Mouse (Mus musculus) induced T-regulatory cell, adult 2 months (primary cell): Measurements from ENCODE around the gene Taz.

Source experiments
- DNase-seq: peaks from one replicate; pipeline ENCODE4 v3.0.0-alpha.2; 2012; ENCODE audit warnings: low read depth

Taz gene

DNA sequence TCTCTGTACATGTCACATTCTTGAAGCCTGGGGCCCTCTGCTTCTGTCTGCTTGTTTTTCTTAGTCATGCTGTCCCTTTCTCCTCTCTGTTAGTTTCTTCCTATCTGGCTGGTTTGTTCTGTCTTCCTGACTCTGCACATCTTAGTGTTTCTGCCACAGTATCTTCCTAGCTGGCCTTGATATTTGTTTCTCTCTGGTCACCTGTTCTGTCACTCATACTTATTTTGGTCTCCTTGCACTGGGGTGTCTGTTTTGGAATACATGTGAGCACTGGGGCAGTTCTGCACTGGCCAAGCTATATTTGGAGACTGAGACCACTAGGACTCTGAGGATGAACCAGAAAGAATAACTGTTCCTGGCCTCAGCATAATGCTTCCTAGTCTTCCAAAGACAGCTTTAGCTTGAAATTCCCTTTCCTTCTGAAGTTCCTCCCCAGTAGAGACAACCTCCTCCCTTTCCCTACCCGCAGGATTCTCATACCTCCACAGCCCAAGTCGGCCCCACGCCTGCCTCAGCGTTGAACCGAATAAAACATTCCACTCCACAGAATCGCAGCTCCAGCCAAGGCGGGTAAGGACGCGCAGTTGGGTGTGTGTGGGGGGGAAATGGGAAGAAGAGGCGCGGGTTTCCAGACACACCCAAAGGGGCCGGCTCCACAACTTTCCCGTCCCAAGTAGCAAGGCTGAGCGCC is 526 bp upstream of the Taz start:
- DNase-seq = no peak

DNA sequence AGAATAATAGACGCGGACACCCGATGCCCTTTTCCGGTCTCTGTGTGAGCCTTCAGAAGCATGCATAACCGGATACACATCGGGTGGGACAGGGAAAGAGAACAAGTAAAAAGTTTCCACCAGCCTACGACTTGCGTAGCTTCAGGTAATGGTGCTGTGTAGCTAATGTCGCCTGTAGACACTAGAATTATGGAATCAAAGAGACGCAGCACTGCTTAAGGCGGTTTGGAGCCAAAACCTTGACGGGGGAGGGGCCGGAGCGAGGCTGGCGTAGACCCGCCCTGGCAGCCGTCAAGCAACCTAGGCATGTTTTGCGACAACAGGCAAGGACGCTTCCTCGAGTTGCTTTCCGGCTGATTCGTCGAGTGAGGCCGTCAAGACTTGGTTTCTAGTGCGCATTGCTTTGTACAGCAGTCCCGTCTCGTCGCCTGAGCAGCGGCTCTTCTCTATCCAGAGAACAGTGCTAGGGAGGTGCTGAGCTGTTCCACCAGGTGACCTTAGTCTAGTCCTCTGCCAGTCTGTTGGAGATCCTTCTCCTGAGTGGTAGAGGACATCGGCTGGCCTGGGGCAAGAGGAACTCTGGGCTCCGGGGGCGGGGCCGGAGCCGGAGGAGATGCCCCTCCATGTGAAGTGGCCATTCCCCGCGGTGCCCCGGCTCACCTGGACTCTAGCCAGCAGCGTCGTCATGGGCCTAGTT is 831 bp downstream of the Taz start:
- DNase-seq = peak; percentile 90

DNA sequence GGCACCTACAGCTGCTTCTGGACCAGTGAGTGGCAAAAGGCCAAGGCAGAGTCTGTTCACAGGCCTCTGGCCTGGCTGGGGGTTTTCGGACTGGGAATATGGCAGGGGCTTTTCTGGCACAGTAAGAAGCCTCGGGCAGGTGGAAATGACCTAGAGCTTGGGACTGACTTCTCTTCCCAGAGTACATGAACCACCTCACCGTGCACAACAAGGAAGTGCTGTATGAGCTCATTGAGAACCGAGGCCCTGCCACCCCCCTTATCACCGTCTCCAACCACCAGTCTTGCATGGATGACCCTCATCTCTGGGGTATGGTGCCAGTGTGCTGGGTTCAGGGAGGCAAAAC is 1.4 kb downstream of the Taz start:
- DNase-seq = no peak

DNA sequence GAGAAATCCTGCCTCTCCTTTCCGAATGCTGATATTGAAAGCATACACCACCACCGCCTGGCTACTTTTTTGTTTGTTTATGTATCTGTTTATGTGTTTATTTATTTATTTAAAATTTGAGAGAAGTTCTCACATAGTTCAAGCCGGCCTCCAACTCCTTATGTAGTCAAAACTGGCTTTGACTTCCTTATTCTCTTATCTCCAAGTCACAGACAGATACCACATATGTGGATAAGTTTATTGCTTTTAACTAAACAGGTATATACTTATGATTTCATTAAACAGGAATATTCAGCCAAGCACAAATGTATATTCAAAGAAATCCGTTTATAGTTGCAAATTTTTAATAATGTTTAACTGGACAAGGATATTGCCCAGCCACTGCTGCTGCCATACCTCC is 11.7 kb downstream of the Taz start:
- no peak for DNase-seq

DNA sequence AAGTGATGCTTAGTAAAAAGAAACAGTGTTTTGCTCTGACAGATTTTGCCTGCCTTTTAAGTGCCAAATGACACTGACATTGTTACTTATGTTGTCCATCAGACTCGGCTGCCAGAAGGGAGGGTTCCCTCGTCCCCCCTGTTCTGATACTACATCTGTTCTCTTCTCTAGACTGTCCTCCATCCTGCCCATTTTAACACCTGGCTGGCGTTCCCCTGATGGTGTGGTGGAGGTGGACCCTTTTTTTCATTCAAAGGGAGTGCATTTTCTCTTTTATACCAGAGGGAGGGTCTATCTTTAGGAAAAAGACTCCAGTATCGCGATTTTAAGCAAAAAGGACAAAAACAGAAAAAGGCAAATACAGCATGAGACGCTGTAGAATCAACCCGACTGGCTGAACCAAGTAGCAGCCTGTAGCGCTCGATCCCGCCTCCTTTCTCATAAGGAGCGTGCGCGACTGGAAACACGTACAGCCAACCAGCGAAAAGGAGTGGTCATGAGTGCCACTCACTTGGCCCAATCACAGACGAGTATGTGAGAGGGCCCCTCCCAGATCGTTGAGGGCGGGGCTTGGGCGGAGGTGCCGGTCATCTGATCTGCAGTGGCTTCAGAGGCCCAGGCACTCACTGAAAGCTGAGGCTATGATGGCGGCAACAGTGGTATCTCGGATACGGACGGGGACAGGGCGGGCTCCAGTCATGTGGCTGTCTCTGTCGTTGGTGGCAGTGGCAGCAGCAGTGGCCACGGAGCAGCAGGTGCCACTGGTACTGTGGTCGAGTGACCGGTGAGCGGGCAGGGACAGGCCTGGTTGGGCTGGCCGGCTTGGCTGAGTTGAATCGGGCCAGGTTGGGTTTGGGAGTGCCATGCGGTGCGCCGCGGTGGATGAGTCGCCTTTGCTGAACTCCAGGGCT is 15.1 kb downstream of the Taz start, which contains the start of gene Atp6ap1:
Gene Atp6ap1, plus strand, starts transcription at position 560 of the 911 bp plus-strand sequence.
- DNase-seq = peak; percentile 94

DNA sequence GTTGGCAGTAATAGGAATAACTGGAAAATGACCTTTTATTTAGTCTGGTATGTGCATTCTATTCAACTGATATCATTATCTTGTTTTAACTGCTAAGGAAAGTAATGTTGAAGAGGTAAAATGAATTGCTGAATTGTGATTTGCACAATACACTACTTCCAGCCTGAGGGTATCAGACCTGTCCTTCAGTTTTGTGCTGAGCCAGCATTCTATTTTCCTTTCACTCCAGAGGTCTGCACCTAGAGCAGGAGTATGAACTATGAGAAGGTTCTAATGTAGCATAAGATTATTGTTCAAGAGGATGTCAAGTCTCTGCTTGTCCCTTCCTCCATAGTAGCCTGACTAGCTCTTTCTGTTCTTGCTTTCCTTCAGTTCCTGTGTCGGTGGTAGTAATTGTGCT is 16.6 kb downstream of the Taz start:
- no peak for DNase-seq

DNA sequence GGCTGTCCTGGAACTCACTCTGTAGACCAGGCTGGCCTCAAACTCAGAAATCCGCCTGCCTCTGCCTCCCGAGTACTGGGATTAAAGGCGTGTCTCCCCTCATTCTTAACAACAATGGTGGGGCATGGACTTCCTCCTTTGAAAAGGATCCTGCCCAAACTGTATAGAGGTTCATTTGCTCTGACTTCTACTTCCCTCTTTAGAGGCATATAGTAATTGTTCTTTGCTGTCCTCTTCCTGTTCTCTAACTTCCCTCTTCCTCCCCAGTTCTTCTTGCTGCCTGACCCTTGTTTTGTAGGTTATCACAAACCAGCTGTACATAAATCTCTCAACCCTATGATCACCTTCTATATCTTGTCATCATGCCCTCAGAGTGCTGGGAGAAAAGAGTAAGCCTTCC is 18.0 kb downstream of the Taz start:
- DNase-seq = no peak

DNA sequence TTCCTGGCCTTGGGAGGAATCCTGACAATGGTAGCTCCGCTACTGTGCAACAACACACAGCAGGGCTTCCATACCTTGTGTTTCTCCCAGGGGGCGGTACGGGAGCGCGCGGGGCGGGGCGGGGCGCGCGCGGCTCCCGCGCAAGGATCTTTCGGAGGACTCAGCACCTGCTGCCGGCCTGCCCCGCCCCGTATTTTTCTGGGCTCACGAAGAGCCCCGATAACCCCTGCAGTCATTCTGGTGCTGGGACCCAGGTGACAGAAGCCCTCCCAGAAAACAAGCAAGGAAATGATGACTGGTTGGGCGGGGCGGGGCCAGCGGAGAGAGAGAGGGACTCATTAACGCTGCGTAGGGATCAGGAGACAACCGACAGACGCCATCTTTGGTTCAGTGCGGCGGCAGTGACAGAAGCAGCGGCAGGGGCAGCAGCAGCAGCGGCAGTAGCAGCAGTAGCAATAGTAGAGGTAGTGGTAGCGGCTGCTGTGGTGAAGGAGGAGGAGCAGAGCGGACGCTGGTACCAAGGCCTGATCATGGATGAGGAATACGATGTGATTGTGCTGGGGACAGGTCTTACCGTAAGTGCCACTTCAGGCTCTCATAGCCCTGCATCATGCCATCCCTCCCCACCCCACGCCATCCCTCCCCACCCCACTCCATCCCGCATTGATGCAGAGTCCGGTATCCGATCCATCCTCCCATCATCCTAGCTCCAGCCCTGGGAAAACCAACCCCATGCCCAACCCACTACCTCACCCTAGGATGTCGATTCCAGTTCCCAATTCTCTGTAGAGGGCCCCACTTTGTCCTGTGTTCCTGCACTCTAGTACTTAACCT is 23.4 kb downstream of the Taz start, which contains the start of gene Gdi1:
Gene Gdi1, plus strand, starts transcription at position 132 of the 834 bp plus-strand sequence.
- DNase-seq = peak; percentile 90

DNA sequence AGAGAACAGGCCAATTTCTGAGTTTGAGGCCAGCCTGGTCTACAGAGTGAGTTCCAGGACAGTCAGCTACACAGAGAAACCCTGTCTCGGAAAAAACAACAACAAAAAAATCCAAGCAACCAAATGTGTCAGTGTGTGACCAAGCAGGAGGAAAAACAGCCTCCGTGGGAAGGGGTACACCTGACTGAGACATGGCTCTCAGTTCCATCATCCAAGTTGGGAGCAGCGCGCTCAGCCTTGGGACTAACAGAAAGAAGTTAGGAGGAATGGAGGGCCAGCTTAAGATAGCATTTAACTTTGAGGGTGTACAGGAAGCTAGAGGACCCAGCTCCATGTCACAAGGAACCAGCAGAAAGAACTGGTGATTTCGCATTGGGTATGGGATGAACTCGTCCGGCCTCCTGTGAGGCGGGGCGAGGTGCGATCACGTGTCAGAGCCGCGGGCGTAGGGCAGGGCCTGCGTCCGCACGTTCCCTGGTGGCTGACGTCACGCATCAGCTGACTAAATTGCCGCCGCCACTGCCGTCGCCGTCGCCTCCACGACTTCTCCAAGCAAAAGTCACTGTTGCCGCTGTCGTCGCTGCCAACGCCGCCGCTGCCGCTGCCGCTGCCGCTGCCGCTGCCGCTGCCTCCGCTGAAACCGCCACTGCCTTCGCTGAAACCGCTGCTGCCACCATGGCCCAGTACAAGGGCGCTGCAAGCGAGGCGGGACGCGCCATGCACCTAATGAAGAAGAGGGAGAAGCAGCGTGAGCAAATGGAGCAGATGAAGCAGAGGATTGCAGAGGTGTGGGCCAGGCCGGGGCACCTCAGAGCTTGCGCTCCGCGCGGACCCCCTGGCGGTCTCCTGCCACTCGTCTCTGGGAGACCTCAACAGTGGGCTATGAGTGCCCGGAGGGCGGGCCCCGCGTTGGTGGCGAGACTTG is 31.1 kb downstream of the Taz start, which contains the start of gene Fam50a:
Gene Fam50a, plus strand, starts transcription at position 494 of the 925 bp plus-strand sequence.
- peak; percentile 91 for DNase-seq

DNA sequence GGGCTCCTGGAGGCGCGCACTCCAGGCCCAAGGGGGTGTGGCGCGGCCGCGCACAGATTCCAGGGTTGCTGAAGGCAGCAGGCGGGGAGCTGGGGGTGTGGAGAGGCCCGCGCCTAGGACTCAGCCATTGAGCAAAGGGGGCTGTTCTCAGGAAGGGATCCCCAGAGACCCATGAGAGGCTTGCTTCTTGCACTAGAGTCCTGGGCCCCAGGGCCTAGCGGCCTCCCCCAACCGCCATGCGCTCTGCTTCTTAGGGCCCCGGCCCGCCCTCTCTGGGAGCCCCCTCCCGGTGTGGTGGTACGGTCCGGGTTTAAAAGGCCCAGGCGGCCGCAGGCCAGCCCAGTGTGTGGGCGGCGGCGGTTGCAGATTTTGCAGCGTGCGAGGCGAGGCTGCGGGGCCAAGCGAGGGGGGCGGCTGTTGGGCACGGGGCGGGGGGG is 47.0 kb downstream of the Taz start, which contains the start of gene Plxna3:
Gene Plxna3, plus strand, starts transcription at position 342 of the 437 bp plus-strand sequence.
- peak; percentile 72 for DNase-seq

DNA sequence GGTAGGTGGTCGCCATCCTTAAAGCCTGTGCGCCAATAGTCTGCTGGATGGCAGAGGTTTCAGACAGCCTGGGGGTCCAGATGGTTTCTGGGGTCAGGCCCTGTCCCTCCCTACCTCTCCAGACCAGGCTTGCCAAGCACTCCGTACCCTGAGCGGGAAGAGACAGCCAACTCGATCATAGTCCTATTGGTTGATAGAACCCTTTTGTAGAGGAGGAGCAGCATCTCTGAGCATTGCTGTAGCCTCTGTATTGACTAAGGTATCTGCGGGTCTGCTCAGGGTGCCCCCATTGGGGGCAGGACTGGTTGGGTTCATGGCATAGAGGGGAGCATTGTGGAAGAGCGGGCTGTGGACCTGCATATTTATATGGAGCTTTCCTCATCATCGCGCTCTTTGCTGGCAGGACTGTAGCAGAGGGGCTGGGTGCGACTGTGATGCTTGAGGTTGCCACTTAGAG is 47.5 kb downstream of the Taz start:
- no peak for DNase-seq

DNA sequence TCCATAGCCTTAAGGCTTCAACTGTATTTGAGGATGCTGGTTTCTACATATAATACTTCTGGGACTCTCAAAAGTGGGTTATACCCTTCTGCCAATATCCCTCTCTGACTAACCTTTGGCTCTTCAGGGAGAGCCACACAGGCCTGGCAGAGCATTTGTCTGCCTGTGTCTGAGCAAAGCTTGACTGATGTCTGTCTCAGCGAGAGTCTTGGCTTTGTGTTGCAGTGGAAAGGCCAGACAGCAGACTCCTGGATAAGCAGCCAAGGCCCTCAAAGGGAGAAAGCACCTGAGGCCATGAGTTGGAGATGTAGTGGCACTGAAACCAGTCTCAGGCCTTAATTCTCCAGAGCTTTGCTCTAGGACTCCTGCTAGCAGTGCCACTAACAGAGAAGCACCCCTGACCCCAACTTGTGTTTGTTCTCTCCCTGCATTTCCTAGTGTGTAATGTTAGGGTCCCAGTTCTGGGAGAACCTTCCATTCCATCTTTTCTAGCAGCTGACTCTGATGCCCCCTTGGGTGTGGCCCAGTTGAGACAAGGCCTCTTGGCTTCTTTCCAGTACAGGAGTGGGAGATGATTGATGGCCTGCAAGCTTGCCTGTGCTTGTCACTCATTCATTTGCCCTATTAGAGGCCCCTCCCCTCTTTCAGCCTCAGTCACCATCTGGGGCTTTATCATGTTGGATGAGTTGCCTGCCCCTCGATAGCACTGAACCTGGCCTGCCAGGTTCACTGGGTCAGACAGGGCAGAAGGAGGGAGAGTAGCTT is 48.6 kb downstream of the Taz start:
- no peak for DNase-seq
